Mouse (Mus musculus): ENCODE results near the gene Tmem178. TPM values are rescaled to one million over a fixed set of nuclear protein-coding genes. Genes with fewer than 3 reads are reported as not detected.

Gene Tmem178
- polyA plus RNA-seq, 1 experiment from 2014 or later = 43.4 TPM

GRCm38 (mm10) chr17:80970716-80971115, 26.3 kb downstream of the Tmem178 start:
- no peaks in the 10 kb centered on the region for H3K36me3 ChIP-seq (ENCODE audit: control insufficient read depth, insufficient read depth, low read length)
- H3K27me3 ChIP-seq (replicated peaks; ENCODE audit: control insufficient read depth, insufficient read depth, low read length) = no peaks in the 10 kb centered on the region
- H3K9ac ChIP-seq (ENCODE audit: low read length) = no peak overlapping the region; the same call in 1 of the 2 replicates
- no peaks in the 10 kb centered on the region for H3K9me3 ChIP-seq (replicated peaks; ENCODE audit: control insufficient read depth, low read length)
- DNase-seq (ENCODE audit: low spot score) (no peak), ATAC-seq (no peak)
- H3K27ac ChIP-seq (ENCODE audit: low read depth, low read length) = peak overlapping the region; percentile 85
- no peak overlapping the region for H3K4me3 ChIP-seq (ENCODE audit: low read depth, low read length)
- peaks cover 35% of the 10 kb centered on the region for H3K4me1 ChIP-seq (ENCODE audit: control insufficient read depth, insufficient read depth, low read length)
- peak overlapping the region; percentile 40; the same call in 1 of the 2 replicates for H3K4me2 ChIP-seq (ENCODE audit: low read length)
- 72% methylated on average over 10 of the region's 10 CpGs for whole genome bisulfite sequencing

- Histone ChIP-seq H3K4me2 (ENCODE audit: low read length) (no peak overlapping the region), H3K9ac (ENCODE audit: low read length) (no peak overlapping the region), H3K27ac (ENCODE audit: low read depth, low read length) (no peak overlapping the region), H3K9me3 (replicated peaks; ENCODE audit: control insufficient read depth, low read length) (no peaks in the 10 kb centered on the region), H3K4me3 (ENCODE audit: low read depth, low read length) (no peak overlapping the region), H3K36me3 (ENCODE audit: control insufficient read depth, insufficient read depth, low read length) (no peaks in the 10 kb centered on the region), H3K27me3 (replicated peaks; ENCODE audit: control insufficient read depth, insufficient read depth, low read length) (no peaks in the 10 kb centered on the region), H3K4me1 (ENCODE audit: control insufficient read depth, insufficient read depth, low read length) (peaks cover 37% of the 10 kb centered on the region)
- DNase-seq (ENCODE audit: low spot score) (no peak), ATAC-seq (no peak)
- 86% methylated on average over 7 of the region's 7 CpGs for WGBS
These were observed 28.5 kb downstream of the Tmem178 start for GRCm38 (mm10) chr17:80972891-80973290.

- no peak for DNase-seq (ENCODE audit: low spot score)
- Histone ChIP-seq H3K27me3 (replicated peaks; ENCODE audit: control insufficient read depth, insufficient read depth, low read length) (no peaks in the 10 kb centered on the region), H3K4me2 (ENCODE audit: low read length) (no peak overlapping the region), H3K4me1 (ENCODE audit: control insufficient read depth, insufficient read depth, low read length) (peaks cover 14% of the 10 kb centered on the region; the same call in 1 of the 2 replicates), H3K4me3 (ENCODE audit: low read depth, low read length) (no peak overlapping the region), H3K27ac (ENCODE audit: low read depth, low read length) (no peak overlapping the region), H3K9ac (ENCODE audit: low read length) (no peak overlapping the region), H3K36me3 (ENCODE audit: control insufficient read depth, insufficient read depth, low read length) (no peaks in the 10 kb centered on the region), H3K9me3 (replicated peaks; ENCODE audit: control insufficient read depth, low read length) (no peaks in the 10 kb centered on the region)
- no peak for ATAC-seq
- WGBS = 80% methylated on average over 5 of the region's 5 CpGs
These were observed 32.8 kb downstream of the Tmem178 start for GRCm38 (mm10) chr17:80977245-80977644.

GRCm38 (mm10) chr17:80980096-80980495, 35.7 kb downstream of the Tmem178 start:
- 88% methylated on average over 10 of the region's 10 CpGs for WGBS
- Histone ChIP-seq H3K4me3 (ENCODE audit: low read depth, low read length) (no peak overlapping the region), H3K27ac (ENCODE audit: low read depth, low read length) (no peak overlapping the region), H3K4me2 (ENCODE audit: low read length) (no peak overlapping the region), H3K9me3 (replicated peaks; ENCODE audit: control insufficient read depth, low read length) (no peaks in the 10 kb centered on the region), H3K4me1 (ENCODE audit: control insufficient read depth, insufficient read depth, low read length) (peaks cover 21% of the 10 kb centered on the region), H3K9ac (ENCODE audit: low read length) (no peak overlapping the region), H3K27me3 (replicated peaks; ENCODE audit: control insufficient read depth, insufficient read depth, low read length) (no peaks in the 10 kb centered on the region), H3K36me3 (ENCODE audit: control insufficient read depth, insufficient read depth, low read length) (no peaks in the 10 kb centered on the region)
- DNase-seq (ENCODE audit: low spot score) (no peak), ATAC-seq (no peak)

GRCm38 (mm10) chr17:80981721-80982411, 37.4 kb downstream of the Tmem178 start:
- Histone ChIP-seq H3K4me2 (ENCODE audit: low read length) (peak overlapping the region; percentile 34), H3K4me1 (ENCODE audit: control insufficient read depth, insufficient read depth, low read length) (peaks cover 17% of the 10 kb centered on the region), H3K36me3 (ENCODE audit: control insufficient read depth, insufficient read depth, low read length) (no peaks in the 10 kb centered on the region), H3K27me3 (replicated peaks; ENCODE audit: control insufficient read depth, insufficient read depth, low read length) (no peaks in the 10 kb centered on the region), H3K9ac (ENCODE audit: low read length) (peak overlapping the region; percentile 17; the same call in 1 of the 2 replicates), H3K9me3 (replicated peaks; ENCODE audit: control insufficient read depth, low read length) (no peaks in the 10 kb centered on the region), H3K27ac (ENCODE audit: low read depth, low read length) (peak overlapping the region; percentile 88), H3K4me3 (ENCODE audit: low read depth, low read length) (no peak overlapping the region)
- ATAC-seq (peak; percentile 89), DNase-seq (ENCODE audit: low spot score) (peak; percentile 86)
- WGBS = 10% methylated on average over 12 of the region's 12 CpGs

GRCm38 (mm10) chr17:80982412-80982787, 38.0 kb downstream of the Tmem178 start:
- DNase-seq (ENCODE audit: low spot score) (peak; percentile 97), ATAC-seq (peak; percentile 94)
- Histone ChIP-seq H3K4me1 (ENCODE audit: control insufficient read depth, insufficient read depth, low read length) (peaks cover 16% of the 10 kb centered on the region), H3K36me3 (ENCODE audit: control insufficient read depth, insufficient read depth, low read length) (no peaks in the 10 kb centered on the region), H3K27ac (ENCODE audit: low read depth, low read length) (peak overlapping the region; percentile 88), H3K4me3 (ENCODE audit: low read depth, low read length) (no peak overlapping the region), H3K27me3 (replicated peaks; ENCODE audit: control insufficient read depth, insufficient read depth, low read length) (no peaks in the 10 kb centered on the region), H3K9ac (ENCODE audit: low read length) (peak overlapping the region; percentile 22; the same call in 1 of the 2 replicates), H3K9me3 (replicated peaks; ENCODE audit: control insufficient read depth, low read length) (no peaks in the 10 kb centered on the region), H3K4me2 (ENCODE audit: low read length) (peak overlapping the region; percentile 34)
- WGBS = 2% methylated on average over 8 of the region's 8 CpGs

GRCm38 (mm10) chr17:80982976-80983375, 38.5 kb downstream of the Tmem178 start:
- no peak for ATAC-seq
- Histone ChIP-seq H3K9ac (ENCODE audit: low read length) (0 out of 2 replicates have a peak overlapping the region, but pooled peaks have one; percentile 22), H3K27ac (ENCODE audit: low read depth, low read length) (peak overlapping the region; percentile 88)

GRCm38 (mm10) chr17:80991535-80992127, 47.2 kb downstream of the Tmem178 start:
- Histone ChIP-seq H3K9me3 (replicated peaks; ENCODE audit: control insufficient read depth, low read length) (no peaks in the 10 kb centered on the region), H3K4me2 (ENCODE audit: low read length) (no peak overlapping the region), H3K4me3 (ENCODE audit: low read depth, low read length) (no peak overlapping the region), H3K36me3 (ENCODE audit: control insufficient read depth, insufficient read depth, low read length) (no peaks in the 10 kb centered on the region; the same call in 1 of the 2 replicates), H3K27me3 (replicated peaks; ENCODE audit: control insufficient read depth, insufficient read depth, low read length) (no peaks in the 10 kb centered on the region), H3K27ac (ENCODE audit: low read depth, low read length) (no peak overlapping the region), H3K9ac (ENCODE audit: low read length) (no peak overlapping the region), H3K4me1 (ENCODE audit: control insufficient read depth, insufficient read depth, low read length) (no peaks in the 10 kb centered on the region)
- DNase-seq (ENCODE audit: low spot score) = peak; percentile 36
- peak; percentile 34; the same call in 1 of the 2 replicates for ATAC-seq
- 54% methylated on average over 8 of the region's 8 CpGs for WGBS

More at GRCm38 (mm10) chr17:80982976-80983375, 38.5 kb downstream of the Tmem178 start:
- Histone ChIP-seq H3K4me1 (ENCODE audit: control insufficient read depth, insufficient read depth, low read length) (peaks cover 16% of the 10 kb centered on the region), H3K36me3 (ENCODE audit: control insufficient read depth, insufficient read depth, low read length) (no peaks in the 10 kb centered on the region), H3K9me3 (replicated peaks; ENCODE audit: control insufficient read depth, low read length) (no peaks in the 10 kb centered on the region), H3K27me3 (replicated peaks; ENCODE audit: control insufficient read depth, insufficient read depth, low read length) (no peaks in the 10 kb centered on the region), H3K4me3 (ENCODE audit: low read depth, low read length) (no peak overlapping the region), H3K4me2 (ENCODE audit: low read length) (no peak overlapping the region)
- 86% methylated on average over 10 of the region's 10 CpGs for WGBS
- no peak for DNase-seq (ENCODE audit: low spot score)

GRCm38 (mm10) chr17:80997226-80997625, 52.8 kb downstream of the Tmem178 start:
- 76% methylated on average over 2 of the region's 2 CpGs for WGBS
- Histone ChIP-seq H3K27me3 (replicated peaks; ENCODE audit: control insufficient read depth, insufficient read depth, low read length) (no peaks in the 10 kb centered on the region), H3K4me3 (ENCODE audit: low read depth, low read length) (no peak overlapping the region), H3K4me2 (ENCODE audit: low read length) (no peak overlapping the region), H3K4me1 (ENCODE audit: control insufficient read depth, insufficient read depth, low read length) (no peaks in the 10 kb centered on the region), H3K27ac (ENCODE audit: low read depth, low read length) (no peak overlapping the region), H3K9ac (ENCODE audit: low read length) (no peak overlapping the region), H3K9me3 (replicated peaks; ENCODE audit: control insufficient read depth, low read length) (no peaks in the 10 kb centered on the region), H3K36me3 (ENCODE audit: control insufficient read depth, insufficient read depth, low read length) (peaks cover 9% of the 10 kb centered on the region; the same call in 1 of the 2 replicates)
- DNase-seq (ENCODE audit: low spot score) (no peak), ATAC-seq (no peak)

All from forebrain, embryonic 14.5 days (tissue).